Mouse (Mus musculus): ENCODE data around the gene BC005624. TPM values are rescaled to one million over a fixed set of nuclear protein-coding genes. Genes with fewer than 3 reads are reported as not detected.

The BC005624 gene
- total and polyA plus RNA-seq, 3 experiments, result 39.6 to 63.0 TPM; not detected in 1

GRCm38 (mm10) chr2:30933917-30934450 is 48.0 kb downstream of the BC005624 start (continued):
- TF ChIP-seq ZMIZ1 (IDR thresholded peaks at IDR 0.05; ENCODE audit: low read depth, low read length) (no peak), CHD1 (IDR thresholded peaks at IDR 0.05; ENCODE audit: low read depth, low read length) (no peak)

- Histone ChIP-seq H3K9ac (ENCODE audit: control insufficient read depth, low read depth, low read length, poor library complexity, severe bottlenecking) (no peak overlapping the region), H3K4me3 (ENCODE audit: control insufficient read depth in 1 of 2, insufficient read depth in 1 of 2, low read depth in 2 of 2, low read length in 2 of 2) (no peak overlapping the region), H3K79me2 (ENCODE audit: control insufficient read depth, insufficient read depth, low read length, poor library complexity) (no peaks in the 10 kb centered on the region; the same call in 1 of the 2 replicates), H3K27ac (ENCODE audit: control insufficient read depth, low read depth, low read length) (no peak overlapping the region), H3K9me3 (replicated peaks; ENCODE audit: insufficient read depth, low read length) (no peaks in the 10 kb centered on the region), H3K4me1 (ENCODE audit: control insufficient read depth in 1 of 2, insufficient read depth in 2 of 2, low read length in 2 of 2) (peaks cover 0 to 8% of the 10 kb centered on the region in 2 experiments; a peak in 3 of 4 replicates), H3K36me3 (ENCODE audit: control insufficient read depth in 1 of 2, insufficient read depth in 2 of 2, low read length in 2 of 2) (no peaks in the 10 kb centered on the region), H3K27me3 (ENCODE audit: control insufficient read depth in 1 of 2, insufficient read depth in 2 of 2, low read length in 2 of 2) (no peaks in the 10 kb centered on the region)
- no peak for TF ChIP-seq MYC (IDR thresholded peaks at IDR 0.05; ENCODE audit: low read depth, low read length)
- no peak for TF ChIP-seq GATA1 (IDR thresholded peaks at IDR 0.05; ENCODE audit: low read depth, low read length)
- no peak for TF ChIP-seq MXI1 (IDR thresholded peaks at IDR 0.05; ENCODE audit: low read depth, low read length)
- no peak for TF ChIP-seq ZC3H11A (IDR thresholded peaks at IDR 0.05; ENCODE audit: low read depth, low read length)
- no peak for TF ChIP-seq HCFC1 (IDR thresholded peaks at IDR 0.05; ENCODE audit: low read depth, low read length)
- TF ChIP-seq TCF12 (IDR thresholded peaks at IDR 0.05; ENCODE audit: low read depth, low read length), result no peak
- no peak for TF ChIP-seq POLR2AphosphoS5 (IDR thresholded peaks at IDR 0.05; ENCODE audit: borderline replicate concordance, low read depth, low read length)
- no peak for TF ChIP-seq ETS1 (IDR thresholded peaks at IDR 0.05; ENCODE audit: low read depth, low read length)
- no peak for TF ChIP-seq E2F4 (IDR thresholded peaks at IDR 0.05; ENCODE audit: borderline replicate concordance, low read depth, low read length)
- TF ChIP-seq POLR2AphosphoS2 (IDR thresholded peaks at IDR 0.05; ENCODE audit: low read length), result no peak
- TF ChIP-seq CHD2 (IDR thresholded peaks at IDR 0.05; ENCODE audit: low read length), result no peak
- TF ChIP-seq MYB (IDR thresholded peaks at IDR 0.05; ENCODE audit: low read depth, low read length), result no peak
- TF ChIP-seq GABPA (IDR thresholded peaks at IDR 0.05; ENCODE audit: low read depth, low read length), result no peak
- no peak for DNase-seq (ENCODE audit: low read depth, low spot score)
These were observed 49.0 kb downstream of the BC005624 start for GRCm38 (mm10) chr2:30933032-30933431.

- Histone ChIP-seq H3K4me3 (ENCODE audit: control insufficient read depth in 1 of 2, insufficient read depth in 1 of 2, low read depth in 2 of 2, low read length in 2 of 2) (no peak overlapping the region), H3K79me2 (ENCODE audit: control insufficient read depth, insufficient read depth, low read length, poor library complexity) (no peaks in the 10 kb centered on the region; the same call in 1 of the 2 replicates), H3K4me1 (ENCODE audit: control insufficient read depth in 1 of 2, insufficient read depth in 2 of 2, low read length in 2 of 2) (peaks cover 0 to 12% of the 10 kb centered on the region in 2 experiments; a peak in 3 of 4 replicates), H3K9me3 (replicated peaks; ENCODE audit: insufficient read depth, low read length) (no peaks in the 10 kb centered on the region), H3K9ac (ENCODE audit: control insufficient read depth, low read depth, low read length, poor library complexity, severe bottlenecking) (no peak overlapping the region), H3K36me3 (ENCODE audit: control insufficient read depth in 1 of 2, insufficient read depth in 2 of 2, low read length in 2 of 2) (no peaks in the 10 kb centered on the region), H3K27me3 (ENCODE audit: control insufficient read depth in 1 of 2, insufficient read depth in 2 of 2, low read length in 2 of 2) (no peaks in the 10 kb centered on the region), H3K27ac (ENCODE audit: control insufficient read depth, low read depth, low read length) (no peak overlapping the region)
- TF ChIP-seq MAZ (IDR thresholded peaks at IDR 0.05; ENCODE audit: low read depth, low read length) (no peak), NELFE (IDR thresholded peaks at IDR 0.05; ENCODE audit: low read depth, low read length) (no peak), EP300 (IDR thresholded peaks at IDR 0.05; ENCODE audit: low read depth in 1 of 2, low read length in 2 of 2) (no peak), ELF1 (IDR thresholded peaks at IDR 0.05; ENCODE audit: low read depth, low read length) (no peak), ZC3H11A (IDR thresholded peaks at IDR 0.05; ENCODE audit: low read depth, low read length) (no peak), E2F4 (IDR thresholded peaks at IDR 0.05; ENCODE audit: borderline replicate concordance, low read depth, low read length) (no peak), POLR2AphosphoS5 (IDR thresholded peaks at IDR 0.05; ENCODE audit: borderline replicate concordance, low read depth, low read length) (no peak), GABPA (IDR thresholded peaks at IDR 0.05; ENCODE audit: low read depth, low read length) (no peak), MAX (IDR thresholded peaks at IDR 0.05; ENCODE audit: low read length) (no peak), TAL1 (IDR thresholded peaks at IDR 0.05; ENCODE audit: low read length) (no peak), RCOR1 (IDR thresholded peaks at IDR 0.05; ENCODE audit: low read depth, low read length) (no peak), CTCF (IDR thresholded peaks at IDR 0.05 in 2 of 3, conservative IDR thresholded peaks at IDR 0.05 in 1 of 3; ENCODE audit: control insufficient read depth in 1 of 3, insufficient read depth in 1 of 3, low read depth in 2 of 3, low read length in 3 of 3, poor library complexity in 1 of 3, severe bottlenecking in 1 of 3) (no peak), UBTF (IDR thresholded peaks at IDR 0.05; ENCODE audit: borderline replicate concordance, insufficient read depth, low read depth, low read length) (no peak), USF2 (IDR thresholded peaks at IDR 0.05; ENCODE audit: borderline replicate concordance in 1 of 2, insufficient read depth in 1 of 2, low read depth in 1 of 2, low read length in 2 of 2) (no peak)
- peak; percentile 54 for DNase-seq (ENCODE audit: low read depth, low spot score)
These were observed 50.1 kb downstream of the BC005624 start for GRCm38 (mm10) chr2:30931922-30932321.

Data from MEL (cell line).